Mouse (Mus musculus): ENCODE measurements at regions not wholly inside any gene's neighbourhood (a gene's known extent, or its start where the extent isn't known, plus 50 kb on each side); places are given as distances from the start of the nearest gene placed in this dataset.

- Histone ChIP-seq H3K9me3 (ENCODE audit: control insufficient read depth) (no peaks in the 10 kb centered on the region), H3K9ac (ENCODE audit: low read depth, low read length) (no peak overlapping the region), H3K27ac (ENCODE audit: low read depth, low read length) (no peak overlapping the region), H3K4me1 (replicated peaks; ENCODE audit: control insufficient read depth, insufficient read depth, low read length) (no peaks in the 10 kb centered on the region), H3K4me2 (replicated peaks; ENCODE audit: low read depth) (no peak overlapping the region), H3K36me3 (ENCODE audit: control insufficient read depth, insufficient read depth) (no peaks in the 10 kb centered on the region), H3K27me3 (replicated peaks; ENCODE audit: control insufficient read depth, insufficient read depth, low read length) (no peaks in the 10 kb centered on the region), H3K4me3 (ENCODE audit: low read depth, low read length) (no peak overlapping the region)
- WGBS: 91% methylated on average over 3 of the region's 3 CpGs
- ATAC-seq: no peak
- TF ChIP-seq CTCF (IDR thresholded peaks at IDR 0.05; ENCODE audit: low read depth): no peak
These were observed 1241.0 kb upstream of the Zeb2 start for GRCm38 (mm10) chr2:46358225-46358624.

- no peaks in the 10 kb centered on the region for H3K27me3 ChIP-seq (replicated peaks; ENCODE audit: control insufficient read depth, insufficient read depth, low read length)
- H3K4me3 ChIP-seq (ENCODE audit: low read depth, low read length): no peak overlapping the region
- no peaks in the 10 kb centered on the region for H3K9me3 ChIP-seq (ENCODE audit: control insufficient read depth)
- H3K36me3 ChIP-seq (ENCODE audit: control insufficient read depth, insufficient read depth): no peaks in the 10 kb centered on the region
- no peak for TF ChIP-seq CTCF (IDR thresholded peaks at IDR 0.05; ENCODE audit: low read depth)
- no peaks in the 10 kb centered on the region for H3K4me1 ChIP-seq (replicated peaks; ENCODE audit: control insufficient read depth, insufficient read depth, low read length)
- H3K9ac ChIP-seq (ENCODE audit: low read depth, low read length): no peak overlapping the region
- ATAC-seq: no peak
- no peak overlapping the region for H3K4me2 ChIP-seq (replicated peaks; ENCODE audit: low read depth)
- no peak overlapping the region for H3K27ac ChIP-seq (ENCODE audit: low read depth, low read length)
- 88% methylated on average over 3 of the region's 3 CpGs for WGBS
These were observed 1239.5 kb upstream of the Zeb2 start for GRCm38 (mm10) chr2:46356651-46357050.

GRCm38 (mm10) chr2:46340694-46341093 lies 1223.5 kb upstream of the Zeb2 start:
- Histone ChIP-seq H3K9me3 (ENCODE audit: control insufficient read depth) (no peaks in the 10 kb centered on the region), H3K27ac (ENCODE audit: low read depth, low read length) (no peak overlapping the region), H3K9ac (ENCODE audit: low read depth, low read length) (no peak overlapping the region), H3K4me2 (replicated peaks; ENCODE audit: low read depth) (no peak overlapping the region), H3K4me3 (ENCODE audit: low read depth, low read length) (no peak overlapping the region), H3K27me3 (replicated peaks; ENCODE audit: control insufficient read depth, insufficient read depth, low read length) (no peaks in the 10 kb centered on the region), H3K4me1 (replicated peaks; ENCODE audit: control insufficient read depth, insufficient read depth, low read length) (no peaks in the 10 kb centered on the region), H3K36me3 (ENCODE audit: control insufficient read depth, insufficient read depth) (no peaks in the 10 kb centered on the region)
- WGBS: 79% methylated on average over 4 of the region's 4 CpGs
- TF ChIP-seq CTCF (IDR thresholded peaks at IDR 0.05; ENCODE audit: low read depth): no peak
- no peak for ATAC-seq

GRCm38 (mm10) chr2:46316666-46317065 lies 1199.5 kb upstream of the Zeb2 start:
- WGBS: 86% methylated on average over 2 of the region's 2 CpGs
- no peak overlapping the region for H3K4me3 ChIP-seq (ENCODE audit: low read depth, low read length)
- H3K9me3 ChIP-seq (ENCODE audit: control insufficient read depth): no peaks in the 10 kb centered on the region
- H3K36me3 ChIP-seq (ENCODE audit: control insufficient read depth, insufficient read depth): no peaks in the 10 kb centered on the region
- no peak overlapping the region for H3K27ac ChIP-seq (ENCODE audit: low read depth, low read length)
- no peak for ATAC-seq
- no peak for TF ChIP-seq CTCF (IDR thresholded peaks at IDR 0.05; ENCODE audit: low read depth)
- H3K4me2 ChIP-seq (replicated peaks; ENCODE audit: low read depth): no peak overlapping the region
- H3K9ac ChIP-seq (ENCODE audit: low read depth, low read length): no peak overlapping the region
- no peaks in the 10 kb centered on the region for H3K4me1 ChIP-seq (replicated peaks; ENCODE audit: control insufficient read depth, insufficient read depth, low read length)
- H3K27me3 ChIP-seq (replicated peaks; ENCODE audit: control insufficient read depth, insufficient read depth, low read length): no peaks in the 10 kb centered on the region

- Histone ChIP-seq H3K27me3 (replicated peaks; ENCODE audit: control insufficient read depth, insufficient read depth, low read length) (no peaks in the 10 kb centered on the region), H3K27ac (ENCODE audit: low read depth, low read length) (no peak overlapping the region), H3K4me2 (replicated peaks; ENCODE audit: low read depth) (no peak overlapping the region), H3K4me1 (replicated peaks; ENCODE audit: control insufficient read depth, insufficient read depth, low read length) (no peaks in the 10 kb centered on the region), H3K9me3 (ENCODE audit: control insufficient read depth) (no peaks in the 10 kb centered on the region), H3K9ac (ENCODE audit: low read depth, low read length) (no peak overlapping the region), H3K36me3 (ENCODE audit: control insufficient read depth, insufficient read depth) (no peaks in the 10 kb centered on the region), H3K4me3 (ENCODE audit: low read depth, low read length) (no peak overlapping the region)
- 87% methylated on average over 3 of the region's 3 CpGs for WGBS
- TF ChIP-seq CTCF (IDR thresholded peaks at IDR 0.05; ENCODE audit: low read depth): no peak
- ATAC-seq: no peak
These were observed 1198.0 kb upstream of the Zeb2 start for GRCm38 (mm10) chr2:46315243-46315642.

GRCm38 (mm10) chr2:46307582-46308153 lies 1190.5 kb upstream of the Zeb2 start:
- 92% methylated on average over 2 of the region's 2 CpGs for WGBS
- Histone ChIP-seq H3K4me3 (ENCODE audit: low read depth, low read length) (no peak overlapping the region), H3K36me3 (ENCODE audit: control insufficient read depth, insufficient read depth) (no peaks in the 10 kb centered on the region), H3K27me3 (replicated peaks; ENCODE audit: control insufficient read depth, insufficient read depth, low read length) (no peaks in the 10 kb centered on the region), H3K4me1 (replicated peaks; ENCODE audit: control insufficient read depth, insufficient read depth, low read length) (no peaks in the 10 kb centered on the region), H3K9ac (ENCODE audit: low read depth, low read length) (no peak overlapping the region), H3K4me2 (replicated peaks; ENCODE audit: low read depth) (no peak overlapping the region), H3K27ac (ENCODE audit: low read depth, low read length) (no peak overlapping the region), H3K9me3 (ENCODE audit: control insufficient read depth) (no peaks in the 10 kb centered on the region)
- ATAC-seq: no peak
- TF ChIP-seq CTCF (IDR thresholded peaks at IDR 0.05; ENCODE audit: low read depth): no peak

- ATAC-seq: no peak
- Histone ChIP-seq H3K4me2 (replicated peaks; ENCODE audit: low read depth) (no peak overlapping the region), H3K27me3 (replicated peaks; ENCODE audit: control insufficient read depth, insufficient read depth, low read length) (no peaks in the 10 kb centered on the region), H3K4me3 (ENCODE audit: low read depth, low read length) (no peak overlapping the region), H3K9ac (ENCODE audit: low read depth, low read length) (no peak overlapping the region), H3K9me3 (ENCODE audit: control insufficient read depth) (no peaks in the 10 kb centered on the region), H3K4me1 (replicated peaks; ENCODE audit: control insufficient read depth, insufficient read depth, low read length) (no peaks in the 10 kb centered on the region), H3K27ac (ENCODE audit: low read depth, low read length) (no peak overlapping the region), H3K36me3 (ENCODE audit: control insufficient read depth, insufficient read depth) (no peaks in the 10 kb centered on the region)
- 63% methylated on average over 1 of the region's 1 CpGs for WGBS
- no peak for TF ChIP-seq CTCF (IDR thresholded peaks at IDR 0.05; ENCODE audit: low read depth)
These were observed 1185.4 kb upstream of the Zeb2 start for GRCm38 (mm10) chr2:46302627-46303026.
